Mouse (Mus musculus) liver, postnatal 0 days (tissue): ENCODE data around the gene Ccdc130.

Experiments
- CTCF ChIP-seq: sonication (generic); IDR thresholded peaks from 2 replicates; pipeline ENCODE4 v1.5.1; 2016; ENCODE audit warnings: antibody characterized with exemption, low read depth
- EP300 ChIP-seq: IDR thresholded peaks from 2 replicates; pipeline ENCODE4 v1.6.1; 2016; ENCODE audit warnings: antibody characterized with exemption, low read depth, mild to moderate bottlenecking

- TF ChIP-seq EP300 = no peak
- no peak for TF ChIP-seq CTCF
Observed at GRCm38 (mm10) chr8:84280777-84281176, 10.6 kb upstream of the Ccdc130 start.
